Mouse (Mus musculus) liver, adult 2 months (tissue): ENCODE results near the gene Ncstn.

ENCODE experiments used
- CTCF ChIP-seq: fragments of 200-500 bp; IDR thresholded peaks from 2 replicates; pipeline ENCODE4 v1.5.1; 2011; ENCODE audit warnings: low read depth, low read length, control low read depth
- POLR2A ChIP-seq: fragments of 200-500 bp; IDR thresholded peaks from 2 replicates; pipeline ENCODE4 v1.6.1; 2011; ENCODE audit warnings: low read length, control low read depth; ENCODE audit not compliant: insufficient read depth; ENCODE audit errors: extremely low read depth

DNA sequence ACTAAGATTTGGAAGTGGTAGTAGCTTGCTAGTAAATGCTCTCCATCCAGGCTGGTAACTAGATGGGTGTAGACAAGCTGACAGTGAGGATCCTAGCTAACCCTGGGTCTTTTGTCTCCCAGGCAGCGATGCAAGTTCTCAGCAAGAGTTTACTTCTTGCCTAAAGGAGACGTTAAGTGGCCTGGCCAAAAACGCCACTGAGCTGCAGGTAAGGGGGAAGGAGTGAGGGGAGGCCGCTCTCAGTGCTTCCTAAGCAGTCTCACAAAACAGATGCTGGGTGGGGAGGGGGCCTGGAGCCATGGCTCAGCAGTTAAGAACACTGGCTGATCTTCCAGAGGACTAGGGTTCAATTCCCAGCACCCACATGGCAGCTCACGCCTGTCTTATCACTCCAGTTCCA lies 47.2 kb upstream of the Ncstn start:
- TF ChIP-seq POLR2A (no peak), CTCF (no peak)
